Mouse (Mus musculus) splenic B cell, adult 2 months (primary cell): ENCODE data around the gene Gpr15.

Experiments used
- DNase-seq: peaks from one replicate; pipeline ENCODE4 v3.0.0-alpha.2; 2011; ENCODE audit warnings: low read depth, low spot score
- H3K27me3 ChIP-seq: 2 replicates; pipeline ENCODE4 v1.6.1; 2012; ENCODE audit warnings: mild to moderate bottlenecking, low read length, moderate library complexity, mixed read lengths; ENCODE audit not compliant: control insufficient read depth, poor library complexity, insufficient read depth, severe bottlenecking
- H3K36me3 ChIP-seq: 2 replicates; pipeline ENCODE4 v1.6.1; 2012; ENCODE audit warnings: mild to moderate bottlenecking, low read length, moderate library complexity, mixed read lengths; ENCODE audit not compliant: control insufficient read depth, poor library complexity, insufficient read depth, severe bottlenecking

Gpr15 gene

GRCm38 (mm10) chr16:58670643-58671042, 48.2 kb downstream of the Gpr15 start:
- DNase-seq, result peak; percentile 27
- Histone ChIP-seq H3K27me3 (no peaks in the 10 kb centered on the region), H3K36me3 (no peaks in the 10 kb centered on the region)

DNA sequence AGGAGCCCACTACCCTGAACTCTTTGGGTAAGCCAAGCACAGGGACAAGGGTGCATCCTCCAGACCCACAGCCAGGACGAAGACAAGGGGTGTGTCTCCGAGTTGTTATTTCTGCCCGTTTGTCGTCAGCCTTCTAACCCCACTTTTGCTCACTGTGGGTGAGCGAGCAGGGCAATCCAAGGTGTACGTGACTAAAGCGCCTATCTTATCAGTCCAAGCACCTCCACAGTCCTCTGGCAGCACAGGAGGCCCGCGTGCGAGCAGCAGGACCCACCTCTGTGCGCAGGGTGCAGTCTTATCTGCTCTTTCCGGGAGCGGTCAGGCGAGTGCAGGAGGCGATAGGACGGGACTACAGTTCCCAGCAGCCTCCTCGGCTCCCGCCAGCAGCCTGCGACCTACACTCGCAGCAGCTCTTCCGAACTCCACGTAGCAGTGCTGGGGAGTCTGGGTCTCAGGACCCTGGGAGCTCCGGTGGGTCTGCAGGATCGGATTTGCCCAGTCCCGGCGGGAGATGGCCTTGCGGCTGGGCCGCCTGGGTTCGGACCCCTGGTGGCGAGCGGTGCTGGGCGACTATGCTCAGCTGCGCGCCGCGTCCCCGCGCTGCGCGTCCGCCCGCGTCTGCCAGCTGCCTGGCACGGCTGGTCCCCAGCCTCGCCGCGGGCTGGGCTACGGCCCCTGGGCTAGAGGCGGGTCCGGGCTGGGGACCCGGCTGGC, 48.8 kb downstream of the Gpr15 start, which contains the start of gene Cpox:
Cpox (plus strand) TSS at position 376 of the 714 bp plus-strand sequence.
- peak; percentile 80 for DNase-seq
- H3K27me3 ChIP-seq, result no peaks in the 10 kb centered on the region
- no peaks in the 10 kb centered on the region for H3K36me3 ChIP-seq

GRCm38 (mm10) chr16:58669264-58669663, 49.6 kb downstream of the Gpr15 start:
- DNase-seq, result no peak
- no peaks in the 10 kb centered on the region for H3K27me3 ChIP-seq
- H3K36me3 ChIP-seq, result no peaks in the 10 kb centered on the region

- DNase-seq, result no peak
- no peaks in the 10 kb centered on the region for H3K36me3 ChIP-seq
Measured at GRCm38 (mm10) chr16:58668586-58668985, 50.3 kb downstream of the Gpr15 start.

More at GRCm38 (mm10) chr16:58668586-58668985, 50.3 kb downstream of the Gpr15 start:
- no peaks in the 10 kb centered on the region for H3K27me3 ChIP-seq
